Mouse (Mus musculus) stomach, postnatal 0 days (tissue): Measurements from ENCODE around the gene 9530077C05Rik.

Experiments
- CTCF ChIP-seq: IDR thresholded peaks from 2 replicates; pipeline ENCODE4 v1.5.1; 2016; ENCODE audit warnings: antibody characterized with exemption, low read depth, mild to moderate bottlenecking, moderate library complexity
- EP300 ChIP-seq: optimal IDR thresholded peaks from 2 replicates; pipeline ENCODE3; 2016; ENCODE audit warnings: antibody characterized with exemption

- no peak for TF ChIP-seq CTCF
- TF ChIP-seq EP300 = no peak
Observed at GRCm38 (mm10) chr9:22376086-22376485, 35.2 kb upstream of the 9530077C05Rik start.
